Comparison of ENCODE assay signal across 12 mouse cellular contexts in the genomic region with DNA sequence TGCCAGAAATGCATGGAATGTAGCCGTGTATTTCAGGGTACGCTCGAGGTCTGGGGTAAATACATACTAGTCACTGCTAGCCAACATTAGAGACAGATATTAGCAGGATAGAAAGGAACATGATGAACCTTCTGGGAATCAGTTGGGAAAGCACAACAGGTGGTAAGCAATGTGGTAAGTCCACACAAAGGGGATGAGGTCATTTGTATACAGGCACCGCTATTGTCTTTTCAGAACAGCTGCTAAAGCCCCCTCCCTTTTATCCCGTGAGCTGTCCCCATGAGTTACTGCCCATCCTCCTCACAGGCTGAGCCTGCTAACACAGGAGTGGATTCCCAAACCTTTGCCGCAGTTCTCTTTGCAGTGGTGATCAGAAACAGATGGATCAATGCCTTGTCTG.
A peak's percentile ranks its signal among the peaks of the same experiment; 100 is the strongest.
DNase-seq lines count a peak whose midpoint lies in the region; ATAC-seq and TF ChIP-seq lines count a peak whose summit lies in the region.
"Had no signal": no experiment of that assay in that cellular context is flagged by ENCODE, and none has a peak within 500 bp of the region (broad histone marks: within the 10 kb centered on the region; RNA-seq: fewer than 3 reads in every experiment).

No protein-coding gene starts in this region.

- peak; percentile 26 for DNase-seq in forebrain, embryonic 10.5 days (ENCODE audit: extremely low spot score, low spot score)
- DNase-seq in forebrain, embryonic 11.5 days (ENCODE audit: low spot score) = no peak
- DNase-seq in NIH3T3 (ENCODE audit: low read depth) = peak; percentile 68
- DNase-seq in lung, postnatal 25 days (ENCODE audit: low spot score) = peak; percentile 20
- DNase-seq in kidney, adult 2 months = no peak
- DNase-seq in adrenal gland, postnatal 25 days = no peak
- DNase-seq: cerebellum, postnatal 36 days; heart, adult 18-20 months; liver, embryonic 13.5 days had no signal

- WGBS in forebrain, embryonic 10.5 days = 34% methylated on average over 6 of the region's 6 CpGs
- 18% methylated on average over 6 of the region's 6 CpGs for WGBS in forebrain, embryonic 11.5 days
- 12% methylated on average over 6 of the region's 6 CpGs for WGBS in embryonic facial prominence, embryonic 15.5 days
- WGBS in kidney, adult 2 months = 56% methylated on average over 6 of the region's 6 CpGs
- WGBS in kidney, embryonic 15.5 days = 38% methylated on average over 6 of the region's 6 CpGs

- ATAC-seq in forebrain, embryonic 11.5 days (replicated peaks; ENCODE audit: low FRiP score) = no peak
- ATAC-seq in embryonic facial prominence, embryonic 15.5 days (ENCODE audit: insufficient number of reproducible peaks, low FRiP score, low TSS enrichment, low read depth) = peak; percentile 73; the same call in 1 of the 2 replicates
- no peak for ATAC-seq in kidney, embryonic 15.5 days (replicated peaks; ENCODE audit: low FRiP score)
- ATAC-seq: hindbrain, postnatal 0 days had no signal

- no peak for TF ChIP-seq CTCF in kidney, adult 2 months (conservative IDR thresholded peaks at IDR 0.05; ENCODE audit: insufficient read depth, insufficient read length, low read depth, low read length)

- no peak overlapping the region for H3K9ac ChIP-seq in forebrain, embryonic 11.5 days (ENCODE audit: low read length)
- no peak overlapping the region for H3K9ac ChIP-seq in embryonic facial prominence, embryonic 15.5 days
- no peak overlapping the region for H3K9ac ChIP-seq in kidney, embryonic 15.5 days
- H3K9ac ChIP-seq: liver, embryonic 13.5 days had no signal

- no peak for TF ChIP-seq POLR2A in kidney, adult 2 months (IDR thresholded peaks at IDR 0.05; ENCODE audit: low read depth, low read length)

- peaks cover 10% of the 10 kb centered on the region for H3K4me1 ChIP-seq in forebrain, embryonic 10.5 days
- H3K4me1 ChIP-seq in forebrain, embryonic 11.5 days (replicated peaks; ENCODE audit: control insufficient read depth, insufficient read depth, low read length) = peaks cover 5% of the 10 kb centered on the region; the same call in 1 of the 2 replicates
- H3K4me1 ChIP-seq in embryonic facial prominence, embryonic 15.5 days = peaks cover 14% of the 10 kb centered on the region
- H3K4me1 ChIP-seq in kidney, adult 2 months (ENCODE audit: control insufficient read depth, insufficient read depth, low read length) = no peaks in the 10 kb centered on the region
- H3K4me1 ChIP-seq in kidney, embryonic 15.5 days = no peaks in the 10 kb centered on the region
- H3K4me1 ChIP-seq: liver, embryonic 13.5 days had no signal

- H3K27me3 ChIP-seq in forebrain, embryonic 10.5 days (ENCODE audit: poor library complexity, severe bottlenecking) = no peaks in the 10 kb centered on the region
- no peaks in the 10 kb centered on the region for H3K27me3 ChIP-seq in forebrain, embryonic 11.5 days (ENCODE audit: control insufficient read depth, insufficient read depth, low read length)
- H3K27me3 ChIP-seq in embryonic facial prominence, embryonic 15.5 days = no peaks in the 10 kb centered on the region
- H3K27me3 ChIP-seq in kidney, adult 2 months (replicated peaks; ENCODE audit: control insufficient read depth, insufficient read depth, low read length) = no peaks in the 10 kb centered on the region
- no peaks in the 10 kb centered on the region for H3K27me3 ChIP-seq in kidney, embryonic 15.5 days
- H3K27me3 ChIP-seq: liver, embryonic 13.5 days had no signal

- no peak overlapping the region for H3K4me2 ChIP-seq in forebrain, embryonic 11.5 days (ENCODE audit: low read depth, low read length, severe bottlenecking)
- 0 out of 2 replicates have a peak overlapping the region, but pooled peaks have one; percentile 13 for H3K4me2 ChIP-seq in embryonic facial prominence, embryonic 15.5 days (replicated peaks)
- no peak overlapping the region for H3K4me2 ChIP-seq in kidney, embryonic 15.5 days
- H3K4me2 ChIP-seq: liver, embryonic 13.5 days had no signal

- H3K36me3 ChIP-seq in forebrain, embryonic 10.5 days (replicated peaks) = no peaks in the 10 kb centered on the region
- H3K36me3 ChIP-seq in forebrain, embryonic 11.5 days (ENCODE audit: control insufficient read depth, insufficient read depth, low read length) = no peaks in the 10 kb centered on the region
- no peaks in the 10 kb centered on the region for H3K36me3 ChIP-seq in embryonic facial prominence, embryonic 15.5 days
- no peaks in the 10 kb centered on the region for H3K36me3 ChIP-seq in kidney, adult 2 months (ENCODE audit: control insufficient read depth, insufficient read depth, low read length)
- H3K36me3 ChIP-seq in kidney, embryonic 15.5 days = no peaks in the 10 kb centered on the region
- H3K36me3 ChIP-seq: liver, embryonic 13.5 days had no signal

- H3K4me3 ChIP-seq in forebrain, embryonic 10.5 days = no peak overlapping the region
- H3K4me3 ChIP-seq in forebrain, embryonic 11.5 days (ENCODE audit: low read depth, low read length) = no peak overlapping the region
- H3K4me3 ChIP-seq in embryonic facial prominence, embryonic 15.5 days (replicated peaks) = no peak overlapping the region
- H3K4me3 ChIP-seq in kidney, adult 2 months (ENCODE audit: insufficient read depth, low read depth, low read length) = no peak overlapping the region
- no peak overlapping the region for H3K4me3 ChIP-seq in kidney, embryonic 15.5 days (replicated peaks)
- H3K4me3 ChIP-seq: liver, embryonic 13.5 days had no signal

- H3K27ac ChIP-seq in forebrain, embryonic 10.5 days = peak overlapping the region; percentile 22
- no peak overlapping the region for H3K27ac ChIP-seq in forebrain, embryonic 11.5 days (ENCODE audit: low read depth, low read length)
- H3K27ac ChIP-seq in embryonic facial prominence, embryonic 15.5 days (replicated peaks) = peak overlapping the region; percentile 65
- H3K27ac ChIP-seq in kidney, adult 2 months (ENCODE audit: insufficient read depth, low read depth, low read length) = no peak overlapping the region
- no peak overlapping the region for H3K27ac ChIP-seq in kidney, embryonic 15.5 days
- H3K27ac ChIP-seq: hindbrain, postnatal 0 days; liver, embryonic 13.5 days had no signal

- H3K9me3 ChIP-seq in forebrain, embryonic 10.5 days = no peaks in the 10 kb centered on the region
- no peaks in the 10 kb centered on the region for H3K9me3 ChIP-seq in forebrain, embryonic 11.5 days (ENCODE audit: control insufficient read depth, low read length)
- H3K9me3 ChIP-seq in embryonic facial prominence, embryonic 15.5 days (replicated peaks) = no peaks in the 10 kb centered on the region
- no peaks in the 10 kb centered on the region for H3K9me3 ChIP-seq in kidney, embryonic 15.5 days (replicated peaks)
- H3K9me3 ChIP-seq: liver, embryonic 13.5 days had no signal

Comparison
In these comparisons a context has a peak if more than half of its experiments do, and no peak if none do; other contexts are left out.
1. DNase-seq: peak in forebrain, embryonic 10.5 days (single experiment), NIH3T3 (single experiment) and lung, postnatal 25 days (single experiment); none in forebrain, embryonic 11.5 days (single experiment), kidney, adult 2 months (single experiment) and adrenal gland, postnatal 25 days (single experiment).
2. H3K27ac ChIP-seq: peak in forebrain, embryonic 10.5 days (single experiment) and embryonic facial prominence, embryonic 15.5 days (single experiment); none in forebrain, embryonic 11.5 days (single experiment), kidney, adult 2 months (single experiment) and kidney, embryonic 15.5 days (single experiment).